Mouse (Mus musculus) liver, embryonic 15.5 days (tissue): Measurements from ENCODE around the gene Zfp1. TPM values are rescaled to one million over a fixed set of nuclear protein-coding genes. Genes with fewer than 3 reads are reported as not detected.

Source experiments
- ATAC-seq: fragments of 200-750 bp; cut with Nextera tagmentation; 2 replicates; pipeline ENCODE4 v1.8.0; 2017; ENCODE audit warnings: moderate number of reproducible peaks, mild to moderate bottlenecking, moderate library complexity; ENCODE audit not compliant: insufficient read depth
- H3K27ac ChIP-seq: fragments of 300-500 bp; sonication (generic); replicated peaks from 2 replicates; pipeline ENCODE4 v1.5.1; 2015; ENCODE audit warnings: mild to moderate bottlenecking, inconsistent platforms
- H3K27me3 ChIP-seq: fragments of 300-500 bp; sonication (generic); 2 replicates; pipeline ENCODE4 v1.6.1; 2015; ENCODE audit warnings: mild to moderate bottlenecking, inconsistent platforms
- H3K36me3 ChIP-seq: fragments of 300-500 bp; sonication (generic); replicated peaks from 2 replicates; pipeline ENCODE4 v1.6.1; 2015; ENCODE audit warnings: moderate library complexity, mild to moderate bottlenecking, inconsistent platforms
- H3K4me1 ChIP-seq: fragments of 300-500 bp; sonication (generic); replicated peaks from 2 replicates; pipeline ENCODE4 v1.6.1; 2015; ENCODE audit warnings: inconsistent platforms
- H3K4me2 ChIP-seq: fragments of 300-500 bp; sonication (generic); 2 replicates; pipeline ENCODE4 v1.6.1; 2015; ENCODE audit warnings: moderate library complexity, mild to moderate bottlenecking, inconsistent platforms
- H3K4me3 ChIP-seq: fragments of 300-500 bp; sonication (generic); replicated peaks from 2 replicates; pipeline ENCODE4 v1.5.1; 2015; ENCODE audit warnings: mild to moderate bottlenecking, inconsistent platforms
- H3K9ac ChIP-seq: fragments of 300-500 bp; sonication (generic); 2 replicates; pipeline ENCODE4 v1.6.1; 2015; ENCODE audit warnings: moderate library complexity, mild to moderate bottlenecking, inconsistent platforms
- H3K9me3 ChIP-seq: fragments of 300-500 bp; sonication (generic); replicated peaks from 2 replicates; pipeline ENCODE4 v1.6.1; 2016; ENCODE audit warnings: inconsistent platforms
- WGBS: fragments of 180-500 bp; shearing (Covaris S2); methylation state at CpG from one replicate; pipeline ENCODE4 v1.1.7; 2015; ENCODE audit warnings: mixed read lengths; ENCODE audit not compliant: insufficient replicate concordance; 5-methylcytosine and 5-hydroxymethylcytosine counted together
- polyA plus RNA-seq: library from polyadenylated mRNA; unstranded; fragments of >200 nt; fragmentation: Nextera tagmentation; extraction: Ambion mirVana; gene quantifications from 2 replicates; pipeline ENCODE4 v1.2.1, GENCODE M21; 2015

The Zfp1 gene
- polyA plus RNA-seq, 1 experiment from 2014 or later: 4.9 TPM

GRCm38 (mm10) chr8:111607414-111607813, 35.8 kb upstream of the Zfp1 start:
- Histone ChIP-seq H3K4me1 (no peaks in the 10 kb centered on the region), H3K4me3 (no peak overlapping the region), H3K36me3 (0 out of 2 replicates have a peak, but pooled peaks cover 3% of the 10 kb centered on the region), H3K9me3 (no peaks in the 10 kb centered on the region), H3K4me2 (no peak overlapping the region), H3K9ac (no peak overlapping the region), H3K27ac (no peak overlapping the region), H3K27me3 (no peaks in the 10 kb centered on the region)
- 73% methylated on average over 7 of the region's 7 CpGs for WGBS
- no peak for ATAC-seq

- WGBS: 67% methylated on average over 5 of the region's 5 CpGs
- Histone ChIP-seq H3K4me2 (no peak overlapping the region), H3K27me3 (no peaks in the 10 kb centered on the region), H3K36me3 (0 out of 2 replicates have a peak, but pooled peaks cover 3% of the 10 kb centered on the region), H3K9me3 (no peaks in the 10 kb centered on the region), H3K9ac (no peak overlapping the region), H3K4me3 (no peak overlapping the region), H3K27ac (no peak overlapping the region), H3K4me1 (no peaks in the 10 kb centered on the region; the same call in 1 of the 2 replicates)
- ATAC-seq: no peak
Observed at GRCm38 (mm10) chr8:111613181-111613580, 30.0 kb upstream of the Zfp1 start.

GRCm38 (mm10) chr8:111614786-111615701, 28.2 kb upstream of the Zfp1 start:
- no peaks in the 10 kb centered on the region for H3K9me3 ChIP-seq
- no peak overlapping the region for H3K9ac ChIP-seq
- H3K27ac ChIP-seq: no peak overlapping the region
- H3K36me3 ChIP-seq: 0 out of 2 replicates have a peak, but pooled peaks cover 3% of the 10 kb centered on the region
- no peak overlapping the region for H3K4me3 ChIP-seq
- 68% methylated on average over 6 of the region's 6 CpGs for WGBS
- no peaks in the 10 kb centered on the region for H3K27me3 ChIP-seq
- no peaks in the 10 kb centered on the region; the same call in 1 of the 2 replicates for H3K4me1 ChIP-seq
- no peak overlapping the region for H3K4me2 ChIP-seq
- no peak for ATAC-seq

GRCm38 (mm10) chr8:111617812-111618211, 25.4 kb upstream of the Zfp1 start:
- no peak overlapping the region for H3K9ac ChIP-seq
- H3K36me3 ChIP-seq: 0 out of 2 replicates have a peak, but pooled peaks cover 5% of the 10 kb centered on the region
- ATAC-seq: no peak
- no peaks in the 10 kb centered on the region for H3K27me3 ChIP-seq
- H3K4me3 ChIP-seq: no peak overlapping the region
- H3K4me2 ChIP-seq: no peak overlapping the region
- H3K27ac ChIP-seq: no peak overlapping the region
- H3K9me3 ChIP-seq: no peaks in the 10 kb centered on the region
- WGBS: 52% methylated on average over 6 of the region's 6 CpGs
- H3K4me1 ChIP-seq: no peaks in the 10 kb centered on the region; the same call in 1 of the 2 replicates

- no peak overlapping the region for H3K4me3 ChIP-seq
- no peak overlapping the region for H3K27ac ChIP-seq
- ATAC-seq: no peak
- no peak overlapping the region for H3K4me2 ChIP-seq
- no peaks in the 10 kb centered on the region; the same call in 1 of the 2 replicates for H3K4me1 ChIP-seq
- H3K36me3 ChIP-seq: 0 out of 2 replicates have a peak, but pooled peaks cover 5% of the 10 kb centered on the region
- WGBS: 86% methylated on average over 4 of the region's 4 CpGs
- no peaks in the 10 kb centered on the region for H3K27me3 ChIP-seq
- no peaks in the 10 kb centered on the region for H3K9me3 ChIP-seq
- no peak overlapping the region for H3K9ac ChIP-seq
Observed at GRCm38 (mm10) chr8:111618273-111618672, 24.9 kb upstream of the Zfp1 start.

GRCm38 (mm10) chr8:111619936-111620335, 23.3 kb upstream of the Zfp1 start:
- Histone ChIP-seq H3K9ac (no peak overlapping the region), H3K4me3 (no peak overlapping the region), H3K4me2 (no peak overlapping the region), H3K27ac (no peak overlapping the region), H3K36me3 (0 out of 2 replicates have a peak, but pooled peaks cover 5% of the 10 kb centered on the region), H3K27me3 (no peaks in the 10 kb centered on the region), H3K4me1 (peaks cover 13% of the 10 kb centered on the region), H3K9me3 (no peaks in the 10 kb centered on the region)
- no peak for ATAC-seq
- 34% methylated on average over 1 of the region's 1 CpGs for WGBS

- H3K4me3 ChIP-seq: no peak overlapping the region
- 70% methylated on average over 3 of the region's 3 CpGs for WGBS
- 0 out of 2 replicates have a peak, but pooled peaks cover 5% of the 10 kb centered on the region for H3K36me3 ChIP-seq
- H3K4me2 ChIP-seq: no peak overlapping the region
- H3K9me3 ChIP-seq: no peaks in the 10 kb centered on the region
- no peak for ATAC-seq
- H3K4me1 ChIP-seq: peaks cover 15% of the 10 kb centered on the region
- H3K27ac ChIP-seq: no peak overlapping the region
- H3K27me3 ChIP-seq: no peaks in the 10 kb centered on the region
- H3K9ac ChIP-seq: no peak overlapping the region
Observed at GRCm38 (mm10) chr8:111622104-111622503, 21.1 kb upstream of the Zfp1 start.

GRCm38 (mm10) chr8:111622553-111622952, 20.6 kb upstream of the Zfp1 start:
- Histone ChIP-seq H3K27ac (no peak overlapping the region), H3K9me3 (no peaks in the 10 kb centered on the region), H3K9ac (no peak overlapping the region), H3K4me3 (no peak overlapping the region), H3K36me3 (0 out of 2 replicates have a peak, but pooled peaks cover 5% of the 10 kb centered on the region), H3K4me1 (peaks cover 15% of the 10 kb centered on the region), H3K4me2 (no peak overlapping the region), H3K27me3 (no peaks in the 10 kb centered on the region)
- ATAC-seq: no peak
- 88% methylated on average over 10 of the region's 10 CpGs for WGBS

- H3K36me3 ChIP-seq: 0 out of 2 replicates have a peak, but pooled peaks cover 5% of the 10 kb centered on the region
- H3K4me2 ChIP-seq: no peak overlapping the region
- no peak overlapping the region for H3K4me3 ChIP-seq
- H3K27me3 ChIP-seq: no peaks in the 10 kb centered on the region
- H3K27ac ChIP-seq: no peak overlapping the region
- WGBS: 61% methylated on average over 12 of the region's 12 CpGs
- ATAC-seq: no peak
- H3K4me1 ChIP-seq: peaks cover 15% of the 10 kb centered on the region
- no peaks in the 10 kb centered on the region for H3K9me3 ChIP-seq
- no peak overlapping the region for H3K9ac ChIP-seq
Observed at GRCm38 (mm10) chr8:111624081-111624852, 18.9 kb upstream of the Zfp1 start.

- H3K4me1 ChIP-seq: peaks cover 16% of the 10 kb centered on the region
- H3K9me3 ChIP-seq: no peaks in the 10 kb centered on the region
- H3K9ac ChIP-seq: no peak overlapping the region
- no peak for ATAC-seq
- 0 out of 2 replicates have a peak, but pooled peaks cover 5% of the 10 kb centered on the region for H3K36me3 ChIP-seq
- H3K27me3 ChIP-seq: no peaks in the 10 kb centered on the region
- H3K4me2 ChIP-seq: no peak overlapping the region
- no peak overlapping the region for H3K27ac ChIP-seq
- WGBS: 81% methylated on average over 10 of the region's 10 CpGs
- H3K4me3 ChIP-seq: no peak overlapping the region
Observed at GRCm38 (mm10) chr8:111624853-111625221, 18.4 kb upstream of the Zfp1 start.
